Mouse (Mus musculus) heart, embryonic 11.5 days (tissue): ENCODE measurements around the gene En1. TPM values are rescaled to one million over a fixed set of nuclear protein-coding genes. Genes with fewer than 3 reads are reported as not detected.
A peak's percentile ranks its signal among the peaks of the same experiment; 100 is the strongest.

Experiments used
- ATAC-seq: fragments of 200-750 bp; cut with Nextera tagmentation; replicated peaks from 2 replicates; pipeline ENCODE4 v1.8.0; 2017; ENCODE audit warnings: moderate library complexity; ENCODE audit not compliant: insufficient number of reproducible peaks, low FRiP score, low TSS enrichment
- H3K27ac ChIP-seq: fragments of 300-500 bp; sonication (generic); 2 replicates; pipeline ENCODE4 v1.5.1; 2014; ENCODE audit warnings: mild to moderate bottlenecking, low read depth, low read length
- H3K27me3 ChIP-seq: fragments of 300-500 bp; sonication (generic); 2 replicates; pipeline ENCODE4 v1.6.1; 2014; ENCODE audit warnings: mild to moderate bottlenecking, low read length, mixed read lengths; ENCODE audit not compliant: control insufficient read depth, insufficient read depth
- H3K36me3 ChIP-seq: fragments of 300-500 bp; sonication (generic); 2 replicates; pipeline ENCODE4 v1.6.1; 2014; ENCODE audit warnings: mild to moderate bottlenecking, low read length, moderate library complexity, mixed read lengths; ENCODE audit not compliant: control insufficient read depth, insufficient read depth
- H3K4me1 ChIP-seq: fragments of 300-500 bp; sonication (generic); 2 replicates; pipeline ENCODE4 v1.6.1; 2014; ENCODE audit warnings: low read length; ENCODE audit not compliant: control insufficient read depth, insufficient read depth
- H3K4me2 ChIP-seq: fragments of 300-500 bp; sonication (generic); 2 replicates; pipeline ENCODE4 v1.6.1; 2014; ENCODE audit warnings: mild to moderate bottlenecking, moderate library complexity
- H3K4me3 ChIP-seq: fragments of 300-500 bp; sonication (generic); 2 replicates; pipeline ENCODE4 v1.5.1; 2014; ENCODE audit warnings: low read depth, low read length
- H3K9ac ChIP-seq: fragments of 300-500 bp; sonication (generic); 2 replicates; pipeline ENCODE4 v1.6.1; 2014; ENCODE audit warnings: mild to moderate bottlenecking, low read depth, low read length, moderate library complexity
- H3K9me3 ChIP-seq: fragments of 300-500 bp; sonication (generic); replicated peaks from 2 replicates; pipeline ENCODE4 v1.6.1; 2016; ENCODE audit warnings: low read length; ENCODE audit not compliant: control insufficient read depth
- WGBS: fragments of 180-500 bp; shearing (Covaris S2); extraction: QIAGEN DNeasy Blood & Tissue Kit; methylation state at CpG from one replicate; pipeline ENCODE4 v1.1.7; 2014; ENCODE audit not compliant: insufficient replicate concordance; 5-methylcytosine and 5-hydroxymethylcytosine counted together
- polyA plus RNA-seq: library from polyadenylated mRNA; unstranded; fragments of >200 nt; fragmentation: Nextera tagmentation; extraction: Ambion mirVana; gene quantifications from 2 replicates; pipeline ENCODE4 v1.2.1, GENCODE M21; 2014

The En1 gene
- polyA plus RNA-seq, 1 experiment from 2014 or later = not detected

DNA sequence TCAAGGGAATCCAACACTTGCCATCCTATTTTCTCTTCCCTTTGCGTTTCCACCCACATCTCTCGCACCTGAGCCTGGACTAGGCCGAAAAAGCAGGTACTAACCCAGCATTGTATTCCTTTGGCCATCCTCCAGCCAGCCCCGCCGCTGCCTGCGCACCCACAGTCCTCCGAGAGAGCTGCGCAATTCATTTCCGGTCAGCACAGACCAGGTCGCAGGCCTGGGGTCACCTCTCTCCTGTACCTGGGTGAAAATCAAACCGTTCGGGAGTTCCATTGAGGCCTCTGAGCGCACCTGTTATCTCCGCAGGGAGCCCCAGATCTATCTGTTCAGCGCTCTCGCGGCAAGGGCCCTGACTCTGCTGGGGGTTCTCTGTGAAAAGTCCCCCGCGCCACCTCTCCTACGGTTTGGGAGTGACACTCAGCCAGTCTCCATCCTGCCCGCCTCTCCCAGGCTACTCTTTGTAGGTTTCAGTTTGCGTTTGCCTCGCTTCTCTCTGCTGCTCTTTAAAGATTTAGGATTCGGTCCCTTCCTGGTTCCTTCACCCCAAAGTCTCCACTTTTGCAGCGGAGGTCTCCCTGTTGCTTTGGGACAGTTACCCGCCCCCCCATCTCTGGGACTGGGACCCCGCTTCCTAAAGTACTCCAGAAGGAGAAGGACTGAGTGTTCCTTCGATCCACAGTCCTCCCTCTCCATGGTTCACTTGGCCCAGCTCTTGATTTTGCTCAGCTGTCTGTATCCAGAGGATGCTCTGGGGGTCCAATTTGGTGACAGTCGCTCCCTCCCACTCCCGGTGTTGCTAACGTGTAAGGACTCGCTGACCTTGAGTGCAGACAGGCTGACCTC, 11.5 kb downstream of the En1 start:
- Histone ChIP-seq H3K4me3 (peak overlapping the region; percentile 14; the same call in 1 of the 2 replicates), H3K9me3 (no peaks in the 10 kb centered on the region), H3K4me1 (0 out of 2 replicates have a peak, but pooled peaks cover 5% of the 10 kb centered on the region), H3K9ac (no peak overlapping the region), H3K27ac (no peak overlapping the region), H3K36me3 (no peaks in the 10 kb centered on the region), H3K4me2 (peak overlapping the region; percentile 44), H3K27me3 (peaks cover 97% of the 10 kb centered on the region)
- WGBS = 2% methylated on average over 32 of the region's 32 CpGs
- ATAC-seq = 0 out of 2 replicates have a peak, but pooled peaks have one; percentile 31

DNA sequence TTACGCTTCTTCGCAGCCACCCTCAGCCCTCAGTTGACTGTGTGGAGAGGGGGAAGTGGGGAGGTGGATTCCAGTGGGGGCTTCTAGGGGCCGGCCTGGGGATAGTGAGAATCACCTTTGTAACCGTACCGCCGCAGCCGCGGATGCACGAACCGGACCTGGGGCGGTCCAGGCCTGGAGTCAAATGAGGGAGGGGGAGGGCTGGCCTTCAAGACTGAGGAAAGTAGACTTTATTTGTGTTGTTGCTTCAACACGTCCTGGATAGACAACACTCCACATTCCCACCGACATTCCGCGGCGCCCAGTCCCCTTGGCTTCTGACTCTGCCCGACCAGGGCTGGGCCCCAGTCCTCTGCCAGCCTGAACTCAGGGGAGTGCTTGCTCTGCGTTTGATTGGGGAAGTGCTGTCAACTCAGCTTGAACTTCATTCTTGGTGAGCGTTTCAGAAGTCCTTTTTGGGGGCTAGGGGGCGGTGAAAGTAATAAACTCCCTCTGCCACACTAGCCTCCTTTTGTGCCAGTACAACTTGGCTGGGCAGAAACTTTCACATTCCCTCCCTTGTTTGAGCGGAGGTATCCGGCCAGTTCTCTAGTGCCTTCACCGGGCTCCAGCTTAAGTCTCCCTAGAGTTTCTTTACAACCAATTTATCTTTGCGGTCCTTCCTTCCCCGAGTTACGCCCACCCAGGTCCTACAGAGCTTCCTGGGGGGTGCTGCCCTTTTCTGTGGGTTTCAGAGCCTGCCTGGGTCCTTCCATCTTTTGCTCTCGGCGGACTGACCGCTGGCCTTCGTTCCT, 12.3 kb downstream of the En1 start:
- WGBS = 1% methylated on average over 30 of the region's 30 CpGs
- peak overlapping the region; percentile 44 for H3K4me2 ChIP-seq
- 0 out of 2 replicates have a peak, but pooled peaks cover 5% of the 10 kb centered on the region for H3K4me1 ChIP-seq
- no peak overlapping the region for H3K27ac ChIP-seq
- H3K9me3 ChIP-seq = no peaks in the 10 kb centered on the region
- peaks cover 93% of the 10 kb centered on the region for H3K27me3 ChIP-seq
- H3K4me3 ChIP-seq = peak overlapping the region; percentile 14; the same call in 1 of the 2 replicates
- no peak for ATAC-seq
- no peaks in the 10 kb centered on the region for H3K36me3 ChIP-seq
- H3K9ac ChIP-seq = no peak overlapping the region

DNA sequence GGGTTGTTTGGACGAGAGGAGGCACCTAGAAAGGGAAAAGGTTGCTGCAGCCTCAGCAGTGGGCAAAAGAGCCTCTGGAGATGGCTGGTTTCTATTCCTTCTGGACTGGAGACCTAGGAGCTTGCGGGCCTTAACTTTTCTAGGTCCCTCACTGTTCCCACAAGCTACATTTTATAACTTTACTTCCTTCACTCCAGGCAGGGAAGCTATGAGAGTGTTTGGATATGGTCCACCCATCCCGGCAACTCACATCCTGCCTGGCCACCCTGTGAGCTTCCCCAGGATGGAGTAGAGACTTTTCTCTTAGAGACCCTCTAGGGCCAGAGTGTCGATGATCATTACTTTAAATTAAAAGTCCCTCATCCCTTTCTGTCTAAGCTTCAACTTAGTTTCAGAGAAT, 13.3 kb downstream of the En1 start:
- Histone ChIP-seq H3K9ac (no peak overlapping the region), H3K4me2 (no peak overlapping the region), H3K27me3 (peaks cover 88% of the 10 kb centered on the region), H3K4me3 (no peak overlapping the region), H3K4me1 (0 out of 2 replicates have a peak, but pooled peaks cover 5% of the 10 kb centered on the region), H3K27ac (no peak overlapping the region), H3K36me3 (no peaks in the 10 kb centered on the region), H3K9me3 (no peaks in the 10 kb centered on the region)
- no peak for ATAC-seq
- 1% methylated on average over 4 of the region's 4 CpGs for WGBS

DNA sequence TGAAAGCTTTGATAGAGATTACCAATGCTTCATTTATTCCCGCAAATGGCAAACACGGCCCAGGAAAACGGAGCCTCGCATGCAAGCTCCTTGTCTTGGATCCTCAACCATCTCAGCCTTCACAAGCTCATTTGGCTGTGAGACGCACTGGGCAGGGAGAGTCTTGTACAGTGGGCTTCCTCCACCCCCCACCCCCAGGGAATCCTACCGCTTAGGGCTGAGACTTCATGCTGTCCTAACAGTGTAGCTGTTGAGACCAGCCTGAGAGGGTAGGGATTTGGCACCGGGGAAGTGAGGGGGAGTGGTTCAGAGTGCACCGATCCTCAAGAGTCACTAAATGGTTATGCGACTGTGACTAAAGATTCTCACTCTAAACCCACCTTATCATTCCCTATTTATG, 13.7 kb downstream of the En1 start:
- Histone ChIP-seq H3K9ac (no peak overlapping the region), H3K4me3 (no peak overlapping the region), H3K4me1 (0 out of 2 replicates have a peak, but pooled peaks cover 5% of the 10 kb centered on the region), H3K36me3 (no peaks in the 10 kb centered on the region), H3K27ac (no peak overlapping the region), H3K9me3 (no peaks in the 10 kb centered on the region), H3K27me3 (peaks cover 84% of the 10 kb centered on the region), H3K4me2 (no peak overlapping the region)
- 1% methylated on average over 9 of the region's 9 CpGs for WGBS
- no peak for ATAC-seq

DNA sequence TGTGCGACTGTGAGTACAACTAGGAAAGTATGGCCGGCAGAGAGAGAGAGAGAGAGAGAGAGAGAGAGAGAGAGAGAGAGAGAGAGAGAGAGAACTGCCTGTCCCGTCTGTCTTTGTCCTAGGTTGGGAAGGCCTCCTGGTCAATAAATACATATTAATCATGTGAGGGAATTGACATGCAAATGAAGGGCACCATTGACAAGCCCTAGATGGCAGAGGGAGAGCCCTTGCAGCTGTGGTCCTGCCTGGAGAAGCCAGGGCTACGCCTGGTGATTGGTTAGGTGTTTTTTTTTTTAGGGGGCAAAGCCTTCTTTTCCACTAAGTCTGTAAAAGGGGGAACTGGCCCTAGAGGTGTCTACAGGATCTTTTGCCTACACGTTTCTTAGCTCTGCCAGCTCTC, 19.2 kb downstream of the En1 start:
- no peak overlapping the region for H3K4me2 ChIP-seq
- no peak overlapping the region for H3K27ac ChIP-seq
- peaks cover 53% of the 10 kb centered on the region for H3K27me3 ChIP-seq
- WGBS = 27% methylated on average over 5 of the region's 5 CpGs
- no peaks in the 10 kb centered on the region for H3K9me3 ChIP-seq
- no peaks in the 10 kb centered on the region for H3K4me1 ChIP-seq
- no peak overlapping the region for H3K9ac ChIP-seq
- no peak overlapping the region for H3K4me3 ChIP-seq
- H3K36me3 ChIP-seq = no peaks in the 10 kb centered on the region
- no peak for ATAC-seq

DNA sequence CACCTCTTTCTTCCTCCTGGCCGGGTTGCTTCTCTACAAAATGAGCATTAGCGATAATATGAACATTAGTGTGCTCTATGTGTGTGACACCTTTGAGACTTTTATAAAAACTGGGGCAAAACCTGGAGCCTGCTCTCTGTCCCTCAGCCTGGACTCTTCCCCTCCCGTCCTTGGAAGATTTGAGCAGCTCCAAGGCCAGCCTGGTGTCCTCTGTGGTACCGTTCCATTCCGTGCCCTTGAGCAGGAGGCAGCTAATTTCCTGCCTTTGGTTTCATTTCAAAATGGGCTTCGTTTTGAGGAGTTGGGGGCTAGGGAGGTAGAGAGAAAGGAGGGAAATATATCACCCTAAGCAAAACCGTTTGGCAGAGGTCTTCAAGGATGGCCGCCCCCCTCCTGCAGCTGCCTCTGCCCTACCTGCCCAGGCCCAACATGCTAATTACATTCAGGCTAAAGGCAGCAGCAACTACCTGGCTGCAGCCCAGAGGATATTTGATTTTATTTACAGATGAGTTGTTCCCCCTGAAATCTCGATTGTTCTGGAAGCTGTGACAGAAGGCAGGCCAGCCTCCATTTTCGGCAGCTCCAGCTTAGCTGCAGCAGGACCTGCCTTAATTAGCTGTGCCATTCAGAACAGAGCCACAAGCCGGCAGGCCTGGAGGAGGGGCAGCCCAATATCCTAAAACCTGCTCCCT, 24.9 kb downstream of the En1 start:
- no peak overlapping the region for H3K9ac ChIP-seq
- H3K4me2 ChIP-seq = no peak overlapping the region
- H3K36me3 ChIP-seq = no peaks in the 10 kb centered on the region
- no peak for ATAC-seq
- peaks cover 18% of the 10 kb centered on the region for H3K27me3 ChIP-seq
- H3K4me3 ChIP-seq = no peak overlapping the region
- no peaks in the 10 kb centered on the region for H3K4me1 ChIP-seq
- no peak overlapping the region for H3K27ac ChIP-seq
- H3K9me3 ChIP-seq = no peaks in the 10 kb centered on the region
- whole genome bisulfite sequencing = 50% methylated on average over 11 of the region's 11 CpGs

DNA sequence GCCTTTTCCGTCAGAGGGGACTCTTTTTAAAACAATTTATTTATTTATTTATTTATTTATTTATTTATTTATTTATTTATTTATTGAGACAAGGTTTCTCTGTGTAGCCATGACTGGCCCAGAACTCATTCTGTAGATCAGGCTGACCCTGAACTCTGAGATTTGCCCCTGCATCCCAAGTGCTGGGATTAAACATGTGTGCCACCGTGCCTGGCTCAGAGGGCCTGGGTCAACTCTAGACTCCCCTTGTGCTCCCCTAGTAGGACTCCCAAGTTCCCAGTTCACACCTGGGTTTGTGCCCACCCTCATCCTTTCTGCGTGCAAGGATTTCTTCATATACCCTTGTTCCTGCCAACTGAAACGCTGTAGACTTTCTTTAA, 25.4 kb downstream of the En1 start:
- Histone ChIP-seq H3K4me1 (no peaks in the 10 kb centered on the region), H3K4me3 (no peak overlapping the region), H3K36me3 (no peaks in the 10 kb centered on the region), H3K27ac (no peak overlapping the region), H3K9ac (no peak overlapping the region), H3K27me3 (peaks cover 15% of the 10 kb centered on the region), H3K9me3 (no peaks in the 10 kb centered on the region), H3K4me2 (no peak overlapping the region)
- 0 out of 2 replicates have a peak, but pooled peaks have one; percentile 46 for ATAC-seq
- WGBS = 67% methylated on average over 4 of the region's 4 CpGs

DNA sequence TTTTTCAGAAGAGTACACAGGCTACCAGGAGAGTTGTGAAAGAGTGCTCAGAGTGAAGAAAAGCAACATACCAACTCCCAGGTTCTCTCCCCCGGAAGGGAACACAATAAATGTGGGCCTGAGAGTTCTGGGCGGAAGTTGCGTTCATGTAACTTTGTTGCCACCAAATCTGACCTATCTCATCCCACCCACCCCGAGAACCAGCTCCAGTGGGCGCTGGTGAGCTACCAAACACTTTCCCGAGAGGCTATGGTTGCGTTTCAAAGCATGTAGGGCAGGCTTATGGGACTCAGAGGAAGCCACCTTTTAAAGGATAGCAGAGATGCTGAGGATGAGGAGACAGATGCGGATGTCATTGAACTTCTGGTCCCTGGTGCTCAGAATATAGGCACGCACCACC, 26.6 kb downstream of the En1 start:
- H3K27ac ChIP-seq = no peak overlapping the region
- H3K4me2 ChIP-seq = no peak overlapping the region
- 45% methylated on average over 9 of the region's 9 CpGs for WGBS
- no peaks in the 10 kb centered on the region for H3K4me1 ChIP-seq
- no peak for ATAC-seq
- H3K4me3 ChIP-seq = no peak overlapping the region
- H3K9me3 ChIP-seq = no peaks in the 10 kb centered on the region
- H3K36me3 ChIP-seq = no peaks in the 10 kb centered on the region
- no peak overlapping the region for H3K9ac ChIP-seq
- peaks cover 14% of the 10 kb centered on the region for H3K27me3 ChIP-seq
